Mouse (Mus musculus): ENCODE measurements at regions not wholly inside any gene's neighbourhood (a gene's known extent, or its start where the extent isn't known, plus 50 kb on each side); places are given as distances from the start of the nearest gene placed in this dataset.
"Not testable (repeated sequence)": the region's sequence is repeated elsewhere in the genome, so short reads cannot be mapped to it uniquely, and the experiment has no call there.

DNA sequence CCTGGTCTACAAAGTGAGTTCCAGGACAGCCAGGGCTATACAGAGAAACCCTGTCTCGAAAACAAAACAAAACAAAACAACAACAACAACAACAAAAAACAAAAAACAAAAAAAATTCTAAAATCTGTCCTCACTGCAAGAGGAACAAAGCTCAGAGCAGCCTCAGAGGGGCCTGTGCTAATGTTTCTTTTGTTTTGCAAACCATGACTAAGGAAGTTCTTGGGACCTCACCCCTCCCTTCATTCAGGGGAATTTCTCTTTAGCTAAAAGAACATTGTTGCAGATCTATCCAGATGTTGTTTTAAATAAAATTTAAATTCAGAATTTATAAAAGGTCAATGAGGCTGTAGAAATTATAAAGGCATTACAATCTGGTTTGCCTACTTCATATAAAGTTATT, 814.3 kb downstream of the Trib2 start:
- TF ChIP-seq CTCF (conservative IDR thresholded peaks at IDR 0.05 in 1 of 2, IDR thresholded peaks at IDR 0.05 in 1 of 2; ENCODE audit: low read depth in 2 of 2, low read length in 2 of 2); USF2 (conservative IDR thresholded peaks at IDR 0.05; ENCODE audit: low read depth, low read length); POLR2A (IDR thresholded peaks at IDR 0.05; ENCODE audit: low read depth, low read length); ETS1 (conservative IDR thresholded peaks at IDR 0.05; ENCODE audit: low read depth, low read length); EP300 (IDR thresholded peaks at IDR 0.05; ENCODE audit: low read length); MAFK (IDR thresholded peaks at IDR 0.05; ENCODE audit: insufficient replicate concordance, low read length); ZNF384 (IDR thresholded peaks at IDR 0.05; ENCODE audit: low read depth, low read length): not testable (repeated sequence)
